Mouse (Mus musculus): Measurements from ENCODE around the gene Tmem191c. TPM values are rescaled to one million over a fixed set of nuclear protein-coding genes. Genes with fewer than 3 reads are reported as not detected.

Gene Tmem191c
- polyA plus RNA-seq, 1 experiment from 2014 or later, result 14.5 TPM

DNA sequence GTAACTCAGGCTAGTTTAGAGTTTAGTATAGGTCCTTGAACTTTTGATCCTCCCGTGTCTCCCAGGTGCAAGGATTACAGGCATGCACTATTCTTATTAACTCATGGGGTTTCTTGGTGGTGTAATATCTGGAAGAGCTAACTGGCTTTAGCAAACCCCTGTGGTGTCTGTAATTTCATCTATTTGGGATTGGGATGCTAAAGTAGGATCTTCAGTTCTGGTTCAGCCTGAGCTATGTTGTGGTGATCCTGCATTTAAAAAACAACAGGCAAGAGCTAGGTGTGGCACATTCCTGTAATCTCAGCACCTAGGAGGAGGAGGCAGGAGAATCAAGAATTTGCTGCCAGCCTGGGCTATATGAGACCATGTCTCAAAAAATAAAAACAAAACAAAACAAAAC lies 30.9 kb upstream of the Tmem191c start:
- peaks cover 23% of the 10 kb centered on the region for H3K4me1 ChIP-seq
- WGBS, result 62% methylated on average over 1 of the region's 1 CpGs
- no peak for ATAC-seq (ENCODE audit: insufficient number of reproducible peaks, low FRiP score, low TSS enrichment, low read depth)

GRCm38 (mm10) chr16:17247727-17248126 lies 28.1 kb upstream of the Tmem191c start:
- Histone ChIP-seq H3K4me1 (peaks cover 39% of the 10 kb centered on the region), H3K27me3 (no peaks in the 10 kb centered on the region), H3K36me3 (no peaks in the 10 kb centered on the region), H3K4me3 (replicated peaks) (no peak overlapping the region), H3K9ac (no peak overlapping the region), H3K4me2 (replicated peaks) (no peak overlapping the region), H3K9me3 (replicated peaks) (no peaks in the 10 kb centered on the region), H3K27ac (replicated peaks) (no peak overlapping the region)
- 52% methylated on average over 4 of the region's 4 CpGs for WGBS
- no peak for ATAC-seq (ENCODE audit: insufficient number of reproducible peaks, low FRiP score, low TSS enrichment, low read depth)

More for the DNA sequence above, 30.9 kb upstream of the Tmem191c start:
- no peaks in the 10 kb centered on the region for H3K36me3 ChIP-seq
- H3K4me2 ChIP-seq (replicated peaks), result no peak overlapping the region
- no peaks in the 10 kb centered on the region for H3K9me3 ChIP-seq (replicated peaks)
- no peak overlapping the region for H3K9ac ChIP-seq
- H3K27ac ChIP-seq (replicated peaks), result no peak overlapping the region
- no peaks in the 10 kb centered on the region for H3K27me3 ChIP-seq
- H3K4me3 ChIP-seq (replicated peaks), result no peak overlapping the region

GRCm38 (mm10) chr16:17249135-17249534 lies 26.7 kb upstream of the Tmem191c start:
- Histone ChIP-seq H3K27ac (replicated peaks) (no peak overlapping the region), H3K4me2 (replicated peaks) (no peak overlapping the region), H3K4me3 (replicated peaks) (no peak overlapping the region), H3K4me1 (peaks cover 41% of the 10 kb centered on the region), H3K36me3 (no peaks in the 10 kb centered on the region), H3K9ac (no peak overlapping the region), H3K27me3 (no peaks in the 10 kb centered on the region), H3K9me3 (replicated peaks) (no peaks in the 10 kb centered on the region)
- WGBS, result 53% methylated on average over 6 of the region's 6 CpGs
- ATAC-seq (ENCODE audit: insufficient number of reproducible peaks, low FRiP score, low TSS enrichment, low read depth), result no peak

- Histone ChIP-seq H3K4me1 (peaks cover 44% of the 10 kb centered on the region), H3K27me3 (no peaks in the 10 kb centered on the region), H3K36me3 (no peaks in the 10 kb centered on the region), H3K9me3 (replicated peaks) (no peaks in the 10 kb centered on the region), H3K9ac (no peak overlapping the region), H3K27ac (replicated peaks) (no peak overlapping the region), H3K4me3 (replicated peaks) (no peak overlapping the region), H3K4me2 (replicated peaks) (no peak overlapping the region)
- WGBS, result 49% methylated on average over 3 of the region's 3 CpGs
- no peak for ATAC-seq (ENCODE audit: insufficient number of reproducible peaks, low FRiP score, low TSS enrichment, low read depth)
Measured at GRCm38 (mm10) chr16:17251539-17251938, 24.3 kb upstream of the Tmem191c start.

- ATAC-seq (ENCODE audit: insufficient number of reproducible peaks, low FRiP score, low TSS enrichment, low read depth), result no peak
- WGBS, result 62% methylated on average over 3 of the region's 3 CpGs
- Histone ChIP-seq H3K4me1 (peaks cover 43% of the 10 kb centered on the region), H3K9ac (no peak overlapping the region), H3K4me2 (replicated peaks) (no peak overlapping the region), H3K4me3 (replicated peaks) (no peak overlapping the region), H3K27me3 (no peaks in the 10 kb centered on the region), H3K36me3 (peaks cover 5% of the 10 kb centered on the region; the same call in 1 of the 2 replicates), H3K27ac (replicated peaks) (no peak overlapping the region), H3K9me3 (replicated peaks) (no peaks in the 10 kb centered on the region)
Measured at GRCm38 (mm10) chr16:17252086-17252726, 23.7 kb upstream of the Tmem191c start.

DNA sequence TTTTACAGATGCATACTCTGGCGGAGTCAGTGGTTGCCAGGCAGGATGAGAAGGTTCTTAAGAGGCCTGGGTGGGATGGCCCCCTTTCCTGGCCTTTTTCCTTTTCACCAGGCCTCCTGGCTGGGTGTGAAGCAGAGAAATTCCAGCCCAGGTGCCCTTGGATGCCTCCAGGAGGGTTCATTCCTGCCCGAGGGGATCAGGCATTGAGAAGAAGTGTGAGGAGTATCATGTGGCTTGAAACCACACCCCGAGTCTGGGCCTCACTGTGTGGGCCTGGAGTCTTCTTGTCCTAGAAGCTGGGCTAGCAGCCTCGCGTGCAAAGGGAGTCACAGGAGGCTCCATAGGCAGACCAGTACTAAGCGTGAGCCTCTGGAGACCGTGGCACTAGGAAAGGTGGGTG lies 23.0 kb upstream of the Tmem191c start:
- Histone ChIP-seq H3K36me3 (peaks cover 11% of the 10 kb centered on the region), H3K9ac (no peak overlapping the region), H3K4me2 (replicated peaks) (no peak overlapping the region), H3K9me3 (replicated peaks) (no peaks in the 10 kb centered on the region), H3K4me3 (replicated peaks) (no peak overlapping the region), H3K27me3 (no peaks in the 10 kb centered on the region), H3K27ac (replicated peaks) (no peak overlapping the region), H3K4me1 (peaks cover 37% of the 10 kb centered on the region)
- ATAC-seq (ENCODE audit: insufficient number of reproducible peaks, low FRiP score, low TSS enrichment, low read depth), result no peak
- WGBS, result 67% methylated on average over 7 of the region's 7 CpGs

DNA sequence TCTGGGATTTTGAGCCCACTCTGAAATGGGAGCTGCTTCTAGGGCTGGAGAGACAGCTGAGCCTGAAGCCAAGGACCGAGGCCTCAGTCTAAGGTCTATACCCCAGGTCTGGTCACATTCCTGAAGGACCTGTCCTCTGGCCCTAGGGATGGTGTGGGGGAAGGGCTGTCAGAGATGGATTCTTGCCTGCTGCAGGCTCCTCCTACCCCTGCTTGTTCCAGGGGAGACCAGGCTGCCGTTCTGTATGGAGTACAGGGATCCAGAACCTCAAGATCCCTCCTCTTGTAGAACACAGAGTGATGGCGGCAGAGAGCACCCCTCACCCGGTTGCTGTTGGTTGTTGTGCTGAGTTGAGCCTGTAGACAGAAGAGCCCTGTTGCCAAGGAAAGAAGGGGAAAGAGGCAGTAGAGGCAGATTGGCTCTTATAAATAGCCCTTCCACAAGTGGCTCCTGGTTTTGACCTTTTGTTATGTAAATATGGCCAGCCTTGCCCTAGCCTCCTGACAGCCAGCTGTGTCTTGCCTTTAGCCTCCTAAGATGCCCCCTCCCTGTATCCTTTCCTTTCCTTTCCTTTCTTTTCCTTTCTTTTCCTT lies 21.8 kb upstream of the Tmem191c start:
- H3K9me3 ChIP-seq (replicated peaks), result no peaks in the 10 kb centered on the region
- H3K4me3 ChIP-seq (replicated peaks), result no peak overlapping the region
- H3K4me1 ChIP-seq, result peaks cover 36% of the 10 kb centered on the region
- peaks cover 24% of the 10 kb centered on the region for H3K36me3 ChIP-seq
- H3K4me2 ChIP-seq (replicated peaks), result no peak overlapping the region
- no peak overlapping the region for H3K9ac ChIP-seq
- no peak for ATAC-seq (ENCODE audit: insufficient number of reproducible peaks, low FRiP score, low TSS enrichment, low read depth)
- no peak overlapping the region for H3K27ac ChIP-seq (replicated peaks)
- H3K27me3 ChIP-seq, result no peaks in the 10 kb centered on the region
- WGBS, result 44% methylated on average over 4 of the region's 4 CpGs

GRCm38 (mm10) chr16:17255270-17255669 lies 20.6 kb upstream of the Tmem191c start:
- Histone ChIP-seq H3K36me3 (peaks cover 31% of the 10 kb centered on the region), H3K27me3 (no peaks in the 10 kb centered on the region), H3K9me3 (replicated peaks) (no peaks in the 10 kb centered on the region), H3K4me3 (replicated peaks) (no peak overlapping the region), H3K27ac (replicated peaks) (no peak overlapping the region), H3K9ac (no peak overlapping the region), H3K4me2 (replicated peaks) (no peak overlapping the region), H3K4me1 (peaks cover 29% of the 10 kb centered on the region)
- ATAC-seq (ENCODE audit: insufficient number of reproducible peaks, low FRiP score, low TSS enrichment, low read depth), result no peak
- WGBS, result 77% methylated on average over 2 of the region's 2 CpGs

DNA sequence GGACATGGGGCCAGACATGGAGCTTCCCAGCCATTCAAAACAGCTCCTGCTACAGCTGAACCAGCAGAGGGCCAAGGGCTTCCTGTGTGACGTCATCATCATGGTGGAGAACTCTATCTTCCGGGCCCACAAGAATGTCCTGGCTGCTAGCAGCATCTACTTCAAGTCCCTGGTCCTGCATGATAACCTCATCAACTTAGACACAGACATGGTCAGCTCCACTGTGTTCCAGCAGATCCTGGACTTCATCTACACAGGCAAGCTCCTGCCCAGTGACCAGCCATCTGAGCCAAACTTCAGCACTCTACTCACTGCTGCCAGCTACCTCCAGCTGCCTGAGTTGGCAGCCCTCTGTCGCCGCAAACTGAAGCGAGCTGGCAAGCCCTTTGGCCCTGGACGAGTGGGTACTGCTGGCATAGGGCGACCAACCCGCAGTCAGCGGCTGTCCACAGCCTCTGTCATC lies 18.5 kb upstream of the Tmem191c start:
- H3K36me3 ChIP-seq, result peaks cover 34% of the 10 kb centered on the region
- H3K27ac ChIP-seq (replicated peaks), result no peak overlapping the region
- H3K9ac ChIP-seq, result no peak overlapping the region
- no peak for ATAC-seq (ENCODE audit: insufficient number of reproducible peaks, low FRiP score, low TSS enrichment, low read depth)
- H3K9me3 ChIP-seq (replicated peaks), result no peaks in the 10 kb centered on the region
- peaks cover 16% of the 10 kb centered on the region for H3K4me1 ChIP-seq
- no peak overlapping the region for H3K4me2 ChIP-seq (replicated peaks)
- H3K27me3 ChIP-seq, result no peaks in the 10 kb centered on the region
- H3K4me3 ChIP-seq (replicated peaks), result no peak overlapping the region
- WGBS, result 85% methylated on average over 9 of the region's 9 CpGs

DNA sequence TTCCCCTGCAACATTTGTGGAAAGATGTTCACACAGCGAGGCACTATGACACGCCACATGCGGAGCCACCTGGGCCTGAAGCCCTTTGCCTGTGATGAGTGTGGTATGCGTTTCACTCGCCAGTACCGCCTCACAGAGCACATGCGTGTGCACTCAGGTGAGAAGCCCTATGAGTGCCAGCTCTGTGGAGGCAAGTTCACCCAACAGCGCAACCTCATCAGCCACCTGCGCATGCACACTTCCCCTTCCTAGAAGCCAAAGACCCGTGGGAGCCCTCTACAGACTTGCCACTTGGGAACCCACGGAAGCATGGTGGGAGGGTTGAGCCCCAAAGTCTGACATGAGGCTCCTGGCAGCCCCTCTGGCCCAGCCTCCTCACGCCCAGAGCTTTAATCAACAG lies 17.0 kb upstream of the Tmem191c start:
- Histone ChIP-seq H3K4me3 (replicated peaks) (no peak overlapping the region), H3K36me3 (peaks cover 35% of the 10 kb centered on the region), H3K9ac (no peak overlapping the region), H3K27me3 (no peaks in the 10 kb centered on the region), H3K4me1 (peaks cover 4% of the 10 kb centered on the region), H3K9me3 (replicated peaks) (no peaks in the 10 kb centered on the region), H3K4me2 (replicated peaks) (no peak overlapping the region), H3K27ac (replicated peaks) (no peak overlapping the region)
- no peak for ATAC-seq (ENCODE audit: insufficient number of reproducible peaks, low FRiP score, low TSS enrichment, low read depth)
- WGBS, result 90% methylated on average over 12 of the region's 12 CpGs

DNA sequence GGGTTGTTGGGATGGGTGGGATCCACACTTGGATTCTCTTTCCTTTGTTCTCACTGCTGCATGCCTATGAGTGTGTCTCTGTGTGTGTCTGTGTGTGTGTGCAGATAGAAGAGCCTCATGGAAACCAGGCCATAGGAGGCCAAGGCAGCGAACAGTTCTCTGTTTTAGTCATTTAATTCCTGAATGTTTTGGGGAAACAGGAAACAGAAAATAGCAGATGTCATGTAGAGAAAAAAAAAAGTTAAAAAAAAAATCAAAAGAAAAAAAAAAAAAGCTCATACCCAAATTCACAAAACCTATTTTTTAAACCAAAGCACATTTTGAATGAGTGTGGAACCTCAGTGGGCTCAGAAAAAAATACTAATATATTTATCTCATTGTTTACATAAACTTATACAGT lies 14.5 kb upstream of the Tmem191c start:
- Histone ChIP-seq H3K4me3 (replicated peaks) (no peak overlapping the region), H3K9ac (no peak overlapping the region), H3K4me2 (replicated peaks) (no peak overlapping the region), H3K9me3 (replicated peaks) (no peaks in the 10 kb centered on the region), H3K36me3 (peaks cover 35% of the 10 kb centered on the region), H3K27ac (replicated peaks) (no peak overlapping the region), H3K4me1 (no peaks in the 10 kb centered on the region), H3K27me3 (no peaks in the 10 kb centered on the region)
- 75% methylated on average over 1 of the region's 1 CpGs for WGBS
- no peak for ATAC-seq (ENCODE audit: insufficient number of reproducible peaks, low FRiP score, low TSS enrichment, low read depth)

- H3K4me3 ChIP-seq (replicated peaks), result no peak overlapping the region
- no peaks in the 10 kb centered on the region for H3K27me3 ChIP-seq
- no peaks in the 10 kb centered on the region for H3K4me1 ChIP-seq
- 66% methylated on average over 3 of the region's 3 CpGs for WGBS
- no peak overlapping the region for H3K27ac ChIP-seq (replicated peaks)
- no peak for ATAC-seq (ENCODE audit: insufficient number of reproducible peaks, low FRiP score, low TSS enrichment, low read depth)
- peaks cover 4% of the 10 kb centered on the region; the same call in 1 of the 2 replicates for H3K36me3 ChIP-seq
- no peaks in the 10 kb centered on the region for H3K9me3 ChIP-seq (replicated peaks)
- no peak overlapping the region for H3K4me2 ChIP-seq (replicated peaks)
- H3K9ac ChIP-seq, result no peak overlapping the region
Measured at GRCm38 (mm10) chr16:17266113-17266512, 9.8 kb upstream of the Tmem191c start.

Data from embryonic facial prominence, embryonic 15.5 days (tissue).